Mouse (Mus musculus): ENCODE data around the gene Tff1.

The Tff1 gene

GRCm38 (mm10) chr17:31165127-31165526 lies at the start of gene Tff1:
Gene Tff1 (minus strand): TSS chr17:31165277.
- DNase-seq (ENCODE audit: low read depth, low spot score), result no peak

GRCm38 (mm10) chr17:31211881-31212280 lies 46.8 kb upstream of the Tff1 start:
- no peak for DNase-seq (ENCODE audit: low read depth, low spot score)

- DNase-seq (ENCODE audit: low read depth, low spot score), result no peak
These were observed 45.2 kb upstream of the Tff1 start for GRCm38 (mm10) chr17:31210299-31210698.

GRCm38 (mm10) chr17:31209376-31209930 lies 44.4 kb upstream of the Tff1 start:
- DNase-seq (ENCODE audit: low read depth, low spot score), result no peak

- no peak for DNase-seq (ENCODE audit: low read depth, low spot score)
These were observed 43.6 kb upstream of the Tff1 start for GRCm38 (mm10) chr17:31208654-31209053.

- DNase-seq (ENCODE audit: low read depth, low spot score), result no peak
These were observed 42.8 kb upstream of the Tff1 start, which contains the start of gene Ubash3a for GRCm38 (mm10) chr17:31207771-31208334. Gene Ubash3a (plus strand): TSS chr17:31207873.

- DNase-seq (ENCODE audit: low read depth, low spot score), result no peak
These were observed 33.8 kb upstream of the Tff1 start, which contains the start of gene Tmprss3 for GRCm38 (mm10) chr17:31198877-31199276. Gene Tmprss3 (minus strand): TSS chr17:31198977.

GRCm38 (mm10) chr17:31196283-31196682 lies 31.2 kb upstream of the Tff1 start:
- no peak for DNase-seq (ENCODE audit: low read depth, low spot score)

- no peak for DNase-seq (ENCODE audit: low read depth, low spot score)
These were observed 30.1 kb upstream of the Tff1 start for GRCm38 (mm10) chr17:31195207-31195606.

GRCm38 (mm10) chr17:31193360-31193759 lies 28.3 kb upstream of the Tff1 start:
- no peak for DNase-seq (ENCODE audit: low read depth, low spot score)

- DNase-seq (ENCODE audit: low read depth, low spot score), result no peak
These were observed 27.6 kb upstream of the Tff1 start for GRCm38 (mm10) chr17:31192663-31193062.

GRCm38 (mm10) chr17:31191825-31192224 lies 26.7 kb upstream of the Tff1 start:
- DNase-seq (ENCODE audit: low read depth, low spot score), result no peak

GRCm38 (mm10) chr17:31187370-31187769 lies 22.3 kb upstream of the Tff1 start:
- DNase-seq (ENCODE audit: low read depth, low spot score), result peak; percentile 61

- no peak for DNase-seq (ENCODE audit: low read depth, low spot score)
These were observed 19.4 kb upstream of the Tff1 start for GRCm38 (mm10) chr17:31184269-31184990.

GRCm38 (mm10) chr17:31183180-31183974 lies 18.3 kb upstream of the Tff1 start:
- DNase-seq (ENCODE audit: low read depth, low spot score), result no peak

GRCm38 (mm10) chr17:31181490-31181889 lies 16.4 kb upstream of the Tff1 start:
- DNase-seq (ENCODE audit: low read depth, low spot score), result no peak

- DNase-seq (ENCODE audit: low read depth, low spot score), result no peak
These were observed 11.2 kb upstream of the Tff1 start for GRCm38 (mm10) chr17:31176321-31176720.

- no peak for DNase-seq (ENCODE audit: low read depth, low spot score)
These were observed 4.7 kb upstream of the Tff1 start for GRCm38 (mm10) chr17:31169796-31170195.

GRCm38 (mm10) chr17:31163821-31164220 lies 1.3 kb downstream of the Tff1 start:
- DNase-seq (ENCODE audit: low read depth, low spot score), result no peak

- DNase-seq (ENCODE audit: low read depth, low spot score), result no peak
These were observed 2.5 kb downstream of the Tff1 start for GRCm38 (mm10) chr17:31162607-31163006.

GRCm38 (mm10) chr17:31160291-31160690 lies 4.8 kb downstream of the Tff1 start:
- no peak for DNase-seq (ENCODE audit: low read depth, low spot score)

- DNase-seq (ENCODE audit: low read depth, low spot score), result no peak
These were observed 7.2 kb downstream of the Tff1 start for GRCm38 (mm10) chr17:31157921-31158320.

Data from A20 (cell line).